Mouse (Mus musculus): ENCODE results near the gene Casq2. TPM values are rescaled to one million over a fixed set of nuclear protein-coding genes. Genes with fewer than 3 reads are reported as not detected.

Casq2 gene
- total RNA-seq, 2 experiments from 2014 or later, result not detected

DNA sequence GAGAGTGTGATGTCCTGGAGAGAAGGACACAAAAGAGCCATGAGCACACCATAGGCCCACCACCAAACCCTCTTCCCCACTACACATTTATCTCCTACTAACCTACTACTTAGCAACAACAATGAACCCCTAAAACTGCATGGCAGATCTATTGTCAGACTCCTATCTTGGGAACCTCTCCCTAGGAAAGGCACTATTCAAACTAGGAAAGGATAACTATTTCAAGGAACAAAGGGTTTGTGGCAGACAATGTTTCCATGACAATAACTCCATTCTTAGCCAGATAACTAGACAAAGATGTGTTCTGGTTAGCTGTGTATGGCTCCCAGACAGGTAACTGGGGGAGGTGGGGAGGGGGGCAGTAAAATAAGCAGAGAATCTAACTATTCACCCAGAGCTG lies 104.4 kb downstream of the Casq2 start:
- ATAC-seq (ENCODE audit: poor library complexity, severe bottlenecking), result no peak

DNA sequence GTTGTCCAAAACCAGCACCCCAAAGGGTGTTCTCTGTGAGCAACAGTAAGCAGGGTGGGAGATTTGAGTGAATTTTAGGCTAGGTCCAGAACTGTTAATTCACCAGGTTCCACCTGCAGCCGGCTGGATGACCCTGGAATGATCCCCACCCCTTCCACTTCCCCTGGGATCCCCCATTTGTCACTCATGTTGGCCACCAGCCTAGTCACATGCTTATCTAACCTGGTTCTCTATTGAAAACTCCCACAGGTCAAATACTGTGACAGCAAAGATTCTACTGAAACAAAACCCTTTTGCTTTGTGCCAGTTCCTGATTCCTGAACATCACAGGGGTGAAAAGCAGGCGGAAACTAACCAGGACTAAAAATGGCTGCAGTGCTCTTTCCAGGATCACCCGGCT lies 105.4 kb downstream of the Casq2 start:
- ATAC-seq (ENCODE audit: poor library complexity, severe bottlenecking), result no peak

DNA sequence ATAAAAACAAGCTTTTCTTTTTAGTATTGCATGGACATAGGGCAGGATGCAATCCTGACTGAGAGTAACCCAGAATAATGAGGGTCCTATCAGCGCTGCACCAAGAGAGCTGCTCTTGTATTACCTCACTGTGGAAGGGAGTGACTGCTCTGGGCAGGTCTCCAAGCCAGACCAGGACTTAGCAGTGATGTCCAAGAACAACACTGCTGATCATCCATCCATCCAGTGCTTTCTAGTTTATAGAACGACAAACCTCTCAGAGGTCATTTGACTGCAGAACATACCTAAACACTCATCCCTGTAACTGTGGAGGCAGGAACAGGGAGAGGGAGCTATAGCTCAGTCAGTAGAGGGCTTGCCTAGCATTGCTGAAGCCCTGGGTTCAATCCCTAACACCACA lies 106.4 kb downstream of the Casq2 start:
- ATAC-seq (ENCODE audit: poor library complexity, severe bottlenecking), result no peak

DNA sequence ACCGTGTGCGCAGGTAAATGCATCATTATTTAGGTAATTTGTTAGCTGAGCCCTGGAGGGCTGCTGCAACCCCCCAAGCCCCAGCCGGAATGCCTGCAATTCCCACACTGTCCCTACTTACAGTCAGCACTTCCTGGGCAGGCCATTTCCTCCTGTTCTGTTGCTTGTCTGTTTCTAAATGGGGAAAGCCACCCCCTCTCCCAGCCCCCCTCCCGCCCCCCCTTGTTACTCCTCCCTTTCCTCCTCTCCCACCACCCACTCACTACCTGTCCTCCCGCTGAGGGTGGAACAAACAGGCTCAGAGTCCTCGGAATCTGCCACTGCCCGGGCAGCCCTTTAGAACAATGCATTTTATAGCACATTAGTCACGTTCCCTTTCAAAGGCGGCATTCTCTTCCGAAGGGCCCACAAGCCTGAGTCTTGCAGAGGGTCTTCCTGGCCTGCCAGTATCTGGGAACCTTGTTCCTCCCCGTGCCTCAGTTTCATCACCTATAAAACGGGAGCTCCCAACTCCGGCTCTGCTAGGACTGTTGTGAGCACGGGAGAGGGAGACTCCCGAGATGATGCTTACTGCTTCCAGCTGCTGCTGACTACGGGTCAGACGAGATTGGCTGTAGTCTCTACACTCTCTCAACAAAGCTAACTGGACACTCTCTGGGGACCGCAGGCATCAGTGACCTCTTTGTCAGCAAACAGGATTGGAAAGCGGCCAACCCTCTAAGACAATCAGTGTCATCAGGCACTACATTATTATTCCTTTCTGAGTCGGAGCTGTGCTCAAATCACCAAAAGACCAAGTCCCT lies 107.5 kb downstream of the Casq2 start:
- no peak for ATAC-seq (ENCODE audit: poor library complexity, severe bottlenecking)

DNA sequence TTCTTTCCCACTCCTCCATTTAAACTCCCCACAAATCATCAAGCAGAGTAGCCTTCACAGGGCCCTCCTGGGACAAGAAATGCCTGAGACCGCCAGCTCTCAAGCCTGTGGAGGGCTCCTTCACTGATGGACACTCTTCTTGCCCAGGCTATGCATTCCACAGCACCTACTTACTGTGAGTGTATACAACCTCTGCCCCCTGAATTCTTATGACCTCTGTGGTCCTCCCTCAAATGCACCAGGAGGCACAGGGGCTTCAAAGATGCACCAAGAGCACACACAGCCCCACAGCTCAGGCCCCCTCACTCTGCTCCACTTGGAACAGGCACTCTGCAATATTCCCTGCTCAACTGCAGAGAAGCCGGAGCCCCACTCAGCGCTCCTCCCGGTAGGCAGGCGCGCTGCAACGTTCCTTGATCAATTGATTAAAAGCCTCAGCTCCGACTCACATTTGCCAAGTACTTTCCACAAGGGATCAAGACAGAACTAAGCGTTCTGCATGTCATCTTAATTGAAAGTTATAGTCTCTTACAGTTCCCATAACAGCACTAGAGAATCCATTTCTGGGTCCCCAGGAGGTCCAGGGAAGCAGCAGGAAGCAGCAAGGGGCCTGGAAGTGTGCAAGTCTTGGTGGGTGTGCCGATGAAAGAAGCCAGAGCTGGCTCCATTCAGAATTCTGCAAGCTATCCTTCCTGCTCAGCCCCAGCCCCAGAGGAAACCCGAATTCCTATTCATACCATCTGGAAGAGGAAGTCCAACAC lies 108.3 kb downstream of the Casq2 start:
- no peak for ATAC-seq (ENCODE audit: poor library complexity, severe bottlenecking)

DNA sequence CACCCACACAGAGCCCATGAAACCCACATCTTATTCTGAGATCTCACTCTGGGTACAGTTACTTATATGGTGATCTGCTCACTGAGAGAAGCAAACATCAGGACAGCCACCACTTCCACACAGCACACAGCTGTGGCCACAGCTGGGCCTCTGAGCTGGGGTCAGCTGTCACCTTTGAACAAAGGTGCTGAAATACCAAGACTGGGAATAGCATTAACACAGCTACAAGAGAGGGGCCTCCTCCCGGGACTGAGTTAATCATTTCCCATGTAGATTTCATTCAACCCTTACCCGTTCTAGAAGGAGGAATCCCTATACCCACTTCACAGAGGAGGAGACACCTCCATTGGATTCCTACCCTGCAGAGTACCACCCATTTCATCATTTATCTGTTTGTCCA lies 109.5 kb downstream of the Casq2 start:
- ATAC-seq (ENCODE audit: poor library complexity, severe bottlenecking), result no peak

Other genes starting within 250 kb of the Casq2 start
- not detected in 2 replicates for gene Mab21l3, start 237.5 kb upstream of the Casq2 start, total RNA-seq (2015)
- not detected in 2 replicates for gene Mab21l3, start 237.5 kb upstream of the Casq2 start, total RNA-seq (2017)
- 33.2 and 36.1 TPM in 2 replicates for gene Slc22a15, start 162.0 kb upstream of the Casq2 start, total RNA-seq (2015)
- gene Slc22a15, start 162.0 kb upstream of the Casq2 start, total RNA-seq (2017), result 17.2 and 22.8 TPM in 2 replicates
- not detected in 2 replicates for gene Nhlh2, start 76.3 kb upstream of the Casq2 start, total RNA-seq (2015)
- not detected in 2 replicates for gene Nhlh2, start 76.3 kb upstream of the Casq2 start, total RNA-seq (2017)
- 1.1 TPM in 2 replicates for gene Vangl1, start 118.3 kb downstream of the Casq2 start, total RNA-seq (2015)
- 0.04 and 0.77 TPM in 2 replicates for gene Vangl1, start 118.3 kb downstream of the Casq2 start, total RNA-seq (2017)